Mouse (Mus musculus): Measurements from ENCODE around the gene Aspg. TPM values are rescaled to one million over a fixed set of nuclear protein-coding genes. Genes with fewer than 3 reads are reported as not detected.

The Aspg gene
- polyA plus RNA-seq, 1 experiment, result not detected

DNA sequence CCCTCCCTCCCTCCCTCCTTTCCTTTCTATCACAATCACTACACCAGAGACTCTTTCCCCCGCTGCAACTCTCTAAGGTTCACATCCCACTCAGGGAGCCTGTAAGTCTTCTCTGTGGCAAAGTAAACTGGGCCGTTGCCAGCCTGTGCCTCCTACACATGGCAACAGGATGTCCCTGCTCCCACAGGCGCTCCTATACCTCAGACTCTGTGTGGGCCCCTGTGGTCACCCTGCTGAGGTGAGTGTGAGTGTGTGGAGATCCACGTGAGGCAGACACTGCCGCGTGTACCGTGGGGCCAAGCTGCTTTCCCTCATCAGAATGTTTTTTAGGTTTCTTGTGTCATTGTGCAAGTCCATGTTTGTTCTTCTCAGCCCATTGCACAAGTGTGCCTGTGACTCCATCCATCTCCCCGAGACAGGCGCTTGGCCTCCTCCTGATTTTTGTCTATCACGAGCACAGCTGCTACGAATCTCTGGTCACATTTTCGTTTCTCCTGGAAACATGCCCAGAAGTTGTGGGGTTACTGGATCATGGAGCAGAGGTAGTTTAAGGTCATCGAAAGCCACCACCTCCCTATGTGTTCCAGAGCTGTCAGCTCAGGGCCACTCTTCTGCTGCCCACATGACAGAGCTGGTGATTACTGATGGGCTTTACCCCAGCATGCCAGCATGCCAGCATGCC is 10.3 kb upstream of the Aspg start:
- Histone ChIP-seq H3K36me3 (replicated peaks; ENCODE audit: low read length) (no peaks in the 10 kb centered on the region), H3K9me3 (no peaks in the 10 kb centered on the region), H3K4me1 (peaks cover 5% of the 10 kb centered on the region; the same call in 1 of the 2 replicates), H3K27me3 (replicated peaks) (peaks cover 30% of the 10 kb centered on the region), H3K4me3 (replicated peaks) (no peak overlapping the region)
- TF ChIP-seq GATA1 (IDR thresholded peaks at IDR 0.05; ENCODE audit: borderline replicate concordance, low read length), result no peak
- no peak for TF ChIP-seq FLI1 (IDR thresholded peaks at IDR 0.05; ENCODE audit: low read length)

DNA sequence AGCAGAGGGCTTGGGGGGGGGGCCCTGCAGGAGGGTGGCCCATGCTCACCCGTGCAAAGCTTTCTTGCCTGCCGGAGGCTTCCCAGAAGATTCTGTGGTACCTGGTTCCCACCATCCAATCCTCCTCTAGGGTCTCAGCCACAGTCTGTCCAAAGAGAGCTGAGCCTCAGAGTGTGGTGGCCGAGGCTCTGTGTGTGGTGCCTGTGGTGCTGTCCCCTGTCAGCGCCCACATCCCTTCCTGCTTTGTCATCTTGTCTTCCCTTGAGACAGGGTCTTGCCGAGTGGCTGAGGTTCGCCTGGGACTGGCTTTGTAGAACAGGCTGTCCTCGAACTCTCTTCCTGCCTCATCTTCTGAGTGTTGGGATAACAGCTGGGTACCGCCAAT is 9.8 kb upstream of the Aspg start:
- peaks cover 5% of the 10 kb centered on the region; the same call in 1 of the 2 replicates for H3K4me1 ChIP-seq
- H3K4me3 ChIP-seq (replicated peaks), result no peak overlapping the region
- H3K27me3 ChIP-seq (replicated peaks), result peaks cover 31% of the 10 kb centered on the region
- no peaks in the 10 kb centered on the region for H3K36me3 ChIP-seq (replicated peaks; ENCODE audit: low read length)
- TF ChIP-seq FLI1 (IDR thresholded peaks at IDR 0.05; ENCODE audit: low read length) (no peak), GATA1 (IDR thresholded peaks at IDR 0.05; ENCODE audit: borderline replicate concordance, low read length) (no peak)
- H3K9me3 ChIP-seq, result no peaks in the 10 kb centered on the region

DNA sequence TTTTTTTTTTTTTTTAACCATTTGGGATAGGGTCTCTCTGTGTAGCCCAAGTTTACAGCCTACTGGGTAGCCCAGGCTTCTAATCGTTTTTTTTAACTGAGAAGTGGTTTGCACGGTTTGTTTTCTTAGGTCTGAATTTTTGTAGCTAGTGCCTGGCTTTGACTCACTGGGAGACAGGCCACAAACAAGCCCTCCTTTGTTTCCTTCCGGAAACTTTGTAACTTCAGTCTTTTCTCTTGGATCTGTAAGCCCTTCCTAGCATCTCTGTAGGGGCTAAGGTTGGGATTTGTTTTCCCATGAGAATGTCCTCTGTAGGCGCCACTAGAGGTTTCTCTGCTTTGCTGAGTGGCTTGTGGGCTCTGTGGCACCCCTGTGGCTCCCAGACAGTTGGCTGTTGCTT is 6.4 kb upstream of the Aspg start:
- H3K27me3 ChIP-seq (replicated peaks), result peaks cover 43% of the 10 kb centered on the region
- H3K36me3 ChIP-seq (replicated peaks; ENCODE audit: low read length), result no peaks in the 10 kb centered on the region
- no peak overlapping the region for H3K4me3 ChIP-seq (replicated peaks)
- TF ChIP-seq FLI1 (IDR thresholded peaks at IDR 0.05; ENCODE audit: low read length), result no peak
- H3K4me1 ChIP-seq, result peaks cover 8% of the 10 kb centered on the region
- no peaks in the 10 kb centered on the region for H3K9me3 ChIP-seq

GRCm38 (mm10) chr12:112101045-112101444 is 5.4 kb upstream of the Aspg start:
- H3K36me3 ChIP-seq (replicated peaks; ENCODE audit: low read length), result no peaks in the 10 kb centered on the region
- no peak for TF ChIP-seq GATA1 (IDR thresholded peaks at IDR 0.05; ENCODE audit: borderline replicate concordance, low read length)
- no peak for TF ChIP-seq FLI1 (IDR thresholded peaks at IDR 0.05; ENCODE audit: low read length)
- H3K4me1 ChIP-seq, result peaks cover 8% of the 10 kb centered on the region
- H3K4me3 ChIP-seq (replicated peaks), result no peak overlapping the region
- 0 out of 2 replicates have a peak, but pooled peaks cover 3% of the 10 kb centered on the region for H3K9me3 ChIP-seq
- H3K27me3 ChIP-seq (replicated peaks), result peaks cover 49% of the 10 kb centered on the region

DNA sequence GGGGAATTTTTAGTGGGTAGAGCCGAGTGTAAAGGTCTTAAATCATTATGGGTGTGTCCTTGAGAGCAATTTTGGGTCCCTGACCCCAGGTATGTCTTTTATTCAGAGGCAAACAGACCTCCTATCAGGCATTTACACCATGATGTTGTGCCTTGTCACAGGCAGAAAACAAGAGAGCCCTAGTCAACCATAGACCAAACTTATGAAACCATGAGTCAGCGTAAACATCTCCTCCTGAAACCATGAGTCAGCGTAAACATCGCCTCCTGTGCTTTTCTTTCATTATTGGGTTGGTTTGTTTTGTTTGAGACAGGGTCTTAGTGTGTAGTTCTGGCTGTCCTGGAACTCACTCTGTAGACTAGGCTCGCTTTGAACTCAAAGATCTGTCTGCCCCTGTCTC is 3.3 kb upstream of the Aspg start:
- 0 out of 2 replicates have a peak, but pooled peaks cover 3% of the 10 kb centered on the region for H3K9me3 ChIP-seq
- TF ChIP-seq FLI1 (IDR thresholded peaks at IDR 0.05; ENCODE audit: low read length) (no peak), GATA1 (IDR thresholded peaks at IDR 0.05; ENCODE audit: borderline replicate concordance, low read length) (no peak)
- peaks cover 3% of the 10 kb centered on the region; the same call in 1 of the 2 replicates for H3K4me1 ChIP-seq
- H3K4me3 ChIP-seq (replicated peaks), result no peak overlapping the region
- no peaks in the 10 kb centered on the region for H3K36me3 ChIP-seq (replicated peaks; ENCODE audit: low read length)
- peaks cover 59% of the 10 kb centered on the region for H3K27me3 ChIP-seq (replicated peaks)

GRCm38 (mm10) chr12:112104890-112105289 is 1.6 kb upstream of the Aspg start:
- H3K4me3 ChIP-seq (replicated peaks), result no peak overlapping the region
- TF ChIP-seq GATA1 (IDR thresholded peaks at IDR 0.05; ENCODE audit: borderline replicate concordance, low read length), result no peak
- no peak for TF ChIP-seq FLI1 (IDR thresholded peaks at IDR 0.05; ENCODE audit: low read length)
- H3K9me3 ChIP-seq, result 0 out of 2 replicates have a peak, but pooled peaks cover 3% of the 10 kb centered on the region
- H3K36me3 ChIP-seq (replicated peaks; ENCODE audit: low read length), result no peaks in the 10 kb centered on the region
- peaks cover 66% of the 10 kb centered on the region for H3K27me3 ChIP-seq (replicated peaks)
- peaks cover 3% of the 10 kb centered on the region; the same call in 1 of the 2 replicates for H3K4me1 ChIP-seq

DNA sequence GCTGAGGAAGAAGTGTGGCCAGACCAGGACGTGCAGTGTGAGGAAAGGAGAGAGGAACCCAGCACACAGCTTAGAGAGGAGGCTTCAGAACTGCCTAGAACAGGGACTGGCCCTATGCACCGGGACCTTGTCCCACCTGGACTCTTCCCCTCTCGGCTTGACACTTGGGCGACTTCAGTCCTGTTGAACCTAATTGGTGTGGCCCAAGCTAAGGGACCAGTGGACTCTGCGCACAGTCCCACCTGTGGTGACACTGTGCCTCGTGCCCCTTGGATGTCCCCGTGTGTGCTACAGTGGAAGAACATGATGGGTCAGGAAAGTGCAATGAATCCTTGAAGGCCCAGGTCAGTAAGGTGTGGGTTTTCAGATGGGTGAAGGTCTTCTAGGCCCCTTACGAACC is 1.2 kb downstream of the Aspg start:
- Histone ChIP-seq H3K9me3 (0 out of 2 replicates have a peak, but pooled peaks cover 3% of the 10 kb centered on the region), H3K27me3 (replicated peaks) (peaks cover 75% of the 10 kb centered on the region), H3K4me1 (peaks cover 5% of the 10 kb centered on the region), H3K4me3 (replicated peaks) (no peak overlapping the region), H3K36me3 (replicated peaks; ENCODE audit: low read length) (no peaks in the 10 kb centered on the region)
- TF ChIP-seq GATA1 (IDR thresholded peaks at IDR 0.05; ENCODE audit: borderline replicate concordance, low read length) (no peak), FLI1 (IDR thresholded peaks at IDR 0.05; ENCODE audit: low read length) (no peak)

GRCm38 (mm10) chr12:112108696-112109445 is 2.4 kb downstream of the Aspg start:
- TF ChIP-seq FLI1 (IDR thresholded peaks at IDR 0.05; ENCODE audit: low read length), result no peak
- TF ChIP-seq GATA1 (IDR thresholded peaks at IDR 0.05; ENCODE audit: borderline replicate concordance, low read length), result no peak
- H3K4me1 ChIP-seq, result peaks cover 9% of the 10 kb centered on the region
- H3K36me3 ChIP-seq (replicated peaks; ENCODE audit: low read length), result no peaks in the 10 kb centered on the region
- peaks cover 83% of the 10 kb centered on the region for H3K27me3 ChIP-seq (replicated peaks)
- 0 out of 2 replicates have a peak, but pooled peaks cover 3% of the 10 kb centered on the region for H3K9me3 ChIP-seq
- no peak overlapping the region for H3K4me3 ChIP-seq (replicated peaks)

GRCm38 (mm10) chr12:112109701-112110100 is 3.2 kb downstream of the Aspg start:
- TF ChIP-seq GATA1 (IDR thresholded peaks at IDR 0.05; ENCODE audit: borderline replicate concordance, low read length) (no peak), FLI1 (IDR thresholded peaks at IDR 0.05; ENCODE audit: low read length) (no peak)
- Histone ChIP-seq H3K9me3 (0 out of 2 replicates have a peak, but pooled peaks cover 3% of the 10 kb centered on the region), H3K27me3 (replicated peaks) (peaks cover 85% of the 10 kb centered on the region), H3K36me3 (replicated peaks; ENCODE audit: low read length) (no peaks in the 10 kb centered on the region), H3K4me1 (peaks cover 9% of the 10 kb centered on the region), H3K4me3 (replicated peaks) (no peak overlapping the region)

DNA sequence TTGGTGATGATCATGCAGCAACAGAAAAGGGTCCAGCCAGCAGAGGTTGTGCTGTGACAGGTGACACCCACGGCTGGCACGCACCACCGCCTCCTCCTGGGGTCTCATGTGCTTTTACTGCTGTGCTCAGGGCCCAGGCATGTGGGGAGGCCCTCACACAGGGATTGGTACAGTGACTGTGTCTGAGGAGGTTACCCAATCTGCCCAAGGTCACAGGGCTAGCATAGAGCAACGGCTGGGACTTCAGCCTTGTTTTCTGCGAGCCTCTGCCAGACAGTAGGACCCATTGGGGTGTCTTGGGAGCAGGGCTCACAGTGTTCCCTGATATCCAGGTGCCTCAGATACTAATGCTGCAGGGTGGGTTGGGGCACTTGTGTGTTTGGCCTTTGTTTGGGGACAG is 4.8 kb downstream of the Aspg start:
- Histone ChIP-seq H3K9me3 (no peaks in the 10 kb centered on the region), H3K4me1 (peaks cover 9% of the 10 kb centered on the region), H3K36me3 (replicated peaks; ENCODE audit: low read length) (no peaks in the 10 kb centered on the region), H3K27me3 (replicated peaks) (peaks cover 85% of the 10 kb centered on the region), H3K4me3 (replicated peaks) (no peak overlapping the region)
- TF ChIP-seq FLI1 (IDR thresholded peaks at IDR 0.05; ENCODE audit: low read length) (no peak), GATA1 (IDR thresholded peaks at IDR 0.05; ENCODE audit: borderline replicate concordance, low read length) (no peak)

Measured in megakaryocyte, embryonic 14.5 days (primary cell).